Mouse (Mus musculus) embryonic fibroblast, embryonic 13.5 days (primary cell): Measurements from ENCODE around the gene Fbxo28.

Experiments
- CTCF ChIP-seq: IDR thresholded peaks from 2 replicates; pipeline ENCODE4 v1.5.1; 2011; ENCODE audit warnings: mild to moderate bottlenecking, control low read depth, low read length, moderate library complexity, borderline replicate concordance; ENCODE audit not compliant: insufficient read depth
- POLR2A ChIP-seq: IDR thresholded peaks from 2 replicates; pipeline ENCODE4 v1.6.1; 2011; ENCODE audit warnings: low read depth, mild to moderate bottlenecking, control low read depth, low read length, moderate library complexity

GRCm38 (mm10) chr1:182297246-182297645 lies 44.2 kb downstream of the Fbxo28 start:
- TF ChIP-seq POLR2A (no peak), CTCF (no peak)
